Mouse (Mus musculus) urinary bladder, postnatal 14 days (tissue): Measurements from ENCODE around the gene Insl3.
"Not testable (repeated sequence)": the region's sequence is repeated elsewhere in the genome, so short reads cannot be mapped to it uniquely, and the experiment has no call there.

Experiments used
- DNase-seq: peaks from one replicate; pipeline ENCODE4 v3.0.0; 2021; ENCODE audit warnings: low spot score

The Insl3 gene

GRCm38 (mm10) chr8:71709800-71710446, 20.9 kb downstream of the Insl3 start:
- peak; percentile 83 for DNase-seq

GRCm38 (mm10) chr8:71711574-71711973, 22.6 kb downstream of the Insl3 start:
- no peak for DNase-seq

- DNase-seq = no peak
Measured at GRCm38 (mm10) chr8:71715531-71715930, 26.5 kb downstream of the Insl3 start.

- DNase-seq = no peak
Measured at GRCm38 (mm10) chr8:71716561-71717053, 27.6 kb downstream of the Insl3 start.

GRCm38 (mm10) chr8:71717096-71717495, 28.1 kb downstream of the Insl3 start:
- DNase-seq = no peak

- DNase-seq = no peak
Measured at GRCm38 (mm10) chr8:71718252-71718651, 29.2 kb downstream of the Insl3 start.

GRCm38 (mm10) chr8:71719218-71719617, 30.2 kb downstream of the Insl3 start:
- no peak for DNase-seq

- DNase-seq = no peak
Measured at GRCm38 (mm10) chr8:71719928-71720457, 31.0 kb downstream of the Insl3 start.

- no peak for DNase-seq
Measured at GRCm38 (mm10) chr8:71723047-71723551, 34.1 kb downstream of the Insl3 start.

- no peak for DNase-seq
Measured at GRCm38 (mm10) chr8:71724389-71724788, 35.4 kb downstream of the Insl3 start.

- DNase-seq = peak; percentile 82
Measured at GRCm38 (mm10) chr8:71725122-71725924, 36.3 kb downstream of the Insl3 start, which contains the start of gene Fcho1. Fcho1 (minus strand) TSS chr8:71725716.

- no peak for DNase-seq
Measured at GRCm38 (mm10) chr8:71728240-71728785, 39.3 kb downstream of the Insl3 start.

GRCm38 (mm10) chr8:71728826-71729620, 40.0 kb downstream of the Insl3 start:
- no peak for DNase-seq

- DNase-seq = peak; percentile 65
Measured at GRCm38 (mm10) chr8:71731652-71732230, 42.7 kb downstream of the Insl3 start.

GRCm38 (mm10) chr8:71738316-71738715, 49.3 kb downstream of the Insl3 start:
- DNase-seq = not testable (repeated sequence)
